Mouse (Mus musculus): Measurements from ENCODE around the gene Chid1.

The Chid1 gene

DNA sequence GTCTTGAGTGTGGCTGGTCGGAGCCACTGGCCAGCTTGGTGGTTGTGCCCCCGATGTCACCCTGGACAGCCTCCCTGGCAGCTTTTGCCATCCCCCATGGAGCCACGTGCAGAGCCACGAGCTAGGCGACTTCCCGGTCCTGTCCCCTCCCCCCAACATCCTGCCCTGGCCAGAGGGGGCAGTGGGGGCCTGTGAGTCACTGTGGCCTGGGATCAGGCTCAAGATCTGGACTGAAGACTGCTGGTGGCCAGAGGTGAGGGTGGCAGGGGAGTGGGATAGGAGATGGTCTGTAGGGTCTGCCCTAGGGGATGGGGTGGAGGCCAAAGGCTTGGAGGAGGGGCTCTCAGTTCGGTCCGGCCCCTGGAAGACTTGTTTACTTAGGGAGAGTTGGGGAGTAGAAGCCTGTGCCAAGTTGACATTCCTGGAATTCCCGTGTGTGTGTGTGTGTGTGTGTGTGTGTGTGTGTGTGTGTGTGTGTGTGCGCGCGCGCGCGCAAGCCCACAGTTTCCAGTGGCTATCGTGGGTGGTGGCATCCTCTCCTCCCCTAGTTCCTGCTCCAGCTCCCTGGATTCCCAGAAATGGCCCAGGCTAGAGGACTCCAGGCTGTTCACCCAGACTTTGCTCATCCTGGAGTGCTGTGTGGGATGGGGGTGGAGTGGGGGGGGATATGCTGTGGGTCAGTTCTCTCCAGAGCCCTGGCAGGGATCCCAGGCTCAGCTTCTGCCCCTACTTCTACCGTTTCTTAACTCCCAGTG is 63.3 kb downstream of the Chid1 start:
- peak; percentile 85 to 87 for DNase-seq (ENCODE audit: low spot score in 2 of 2)

DNA sequence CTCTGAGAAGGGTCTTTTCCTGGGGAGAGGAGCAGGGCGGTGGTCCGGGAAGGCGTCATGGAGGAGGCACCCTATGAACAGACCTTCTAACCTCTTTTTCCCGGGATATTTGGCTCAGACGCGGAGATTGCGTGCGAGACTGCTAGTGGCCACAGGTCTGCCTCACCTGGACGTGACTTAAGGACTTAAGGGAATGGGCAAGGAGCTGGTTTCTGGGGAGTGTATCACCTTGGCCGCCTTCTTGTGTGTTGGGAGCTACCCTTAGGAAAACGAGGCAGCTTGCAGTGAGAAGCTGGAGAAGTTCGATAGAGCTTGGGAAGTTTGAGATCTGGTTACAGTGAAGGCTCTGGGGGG is 63.9 kb downstream of the Chid1 start:
- DNase-seq (ENCODE audit: low spot score in 2 of 2) = no peak

DNA sequence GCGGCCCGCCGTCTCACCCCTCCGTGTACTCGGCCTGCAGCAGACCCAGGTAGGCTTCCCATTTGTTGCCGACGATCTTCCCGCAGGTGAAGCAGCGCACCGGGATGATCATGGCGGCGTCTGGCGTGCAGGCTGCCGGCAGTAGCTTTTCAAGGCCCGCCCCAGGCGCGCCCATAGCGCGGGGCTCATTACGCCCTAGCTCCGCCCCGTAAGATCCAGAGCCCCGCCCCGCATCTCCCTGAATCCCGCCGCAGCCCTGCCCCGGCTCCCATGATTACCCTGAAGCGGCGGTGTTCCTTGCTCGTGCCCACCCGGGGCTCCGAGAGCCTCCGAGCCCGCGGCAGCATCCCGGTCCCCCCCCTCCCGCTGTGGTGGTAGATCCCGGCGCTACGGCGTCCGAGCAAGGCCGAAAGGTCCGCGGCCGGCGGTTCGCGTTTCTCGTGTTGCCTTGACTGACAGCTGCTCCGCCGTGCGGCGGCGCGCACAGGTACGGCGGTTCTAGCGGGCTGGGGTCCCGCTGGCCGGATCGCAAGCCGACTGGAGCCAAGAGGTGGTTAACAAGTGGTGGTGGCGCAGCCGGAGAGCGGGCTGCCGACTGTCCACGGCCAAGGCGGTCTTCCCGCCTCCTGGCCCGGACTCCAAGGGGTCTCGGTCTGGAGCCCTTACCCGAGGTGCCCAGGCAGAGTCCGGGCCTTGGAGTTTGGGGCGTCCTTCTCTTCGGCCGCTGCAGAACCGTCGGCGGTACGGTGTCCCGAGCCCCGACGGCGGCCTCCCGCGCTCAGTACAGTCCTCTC is 64.4 kb downstream of the Chid1 start, which contains the start of the genes Polr2l and Tspan4:
Polr2l (minus strand) TSS at position 122 of the 794 bp plus-strand sequence.
Tspan4 (plus strand) TSS at position 230 of the 794 bp plus-strand sequence.
- DNase-seq (ENCODE audit: low spot score in 2 of 2) = peak; percentile 76 to 88

DNA sequence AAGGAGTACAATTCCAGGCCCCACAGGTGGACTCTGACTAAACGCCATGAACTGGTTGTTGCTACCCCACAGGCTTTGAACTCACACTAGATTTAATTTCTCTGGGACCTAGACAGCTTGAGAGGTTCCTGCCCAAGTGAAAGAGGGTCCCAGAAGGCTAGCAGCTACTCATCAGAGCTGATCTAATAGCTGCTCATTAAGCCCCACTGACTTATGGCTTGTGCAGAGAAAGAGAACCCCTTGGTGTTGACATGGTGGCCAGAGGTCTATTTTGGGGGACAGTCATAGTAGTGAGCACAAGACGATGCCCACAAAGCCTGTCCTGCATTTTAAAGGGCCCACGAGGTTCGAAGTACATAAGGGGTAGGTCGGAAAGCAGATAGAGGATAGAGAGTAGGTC is 65.5 kb downstream of the Chid1 start:
- no peak for DNase-seq (ENCODE audit: low spot score in 2 of 2)

DNA sequence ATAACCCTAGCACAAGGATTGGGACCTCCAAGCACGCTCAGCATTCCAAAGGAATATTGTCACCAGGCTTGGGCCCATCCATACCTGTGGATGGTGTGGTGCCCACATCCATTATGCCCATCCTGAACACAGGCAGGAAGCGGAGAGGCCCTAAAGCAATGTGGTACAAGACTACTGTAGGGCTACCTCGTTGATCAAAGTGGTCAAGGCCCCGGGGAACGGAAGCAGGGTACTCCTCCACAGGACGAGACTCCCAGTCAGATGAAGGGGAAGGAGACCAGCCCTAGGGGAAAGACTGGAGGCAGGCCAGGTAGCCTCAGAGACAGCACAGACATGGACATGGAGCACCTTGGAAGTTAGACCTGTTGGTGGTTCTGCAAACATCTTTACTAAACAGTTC is 66.9 kb downstream of the Chid1 start:
- DNase-seq (ENCODE audit: low spot score in 2 of 2) = no peak

DNA sequence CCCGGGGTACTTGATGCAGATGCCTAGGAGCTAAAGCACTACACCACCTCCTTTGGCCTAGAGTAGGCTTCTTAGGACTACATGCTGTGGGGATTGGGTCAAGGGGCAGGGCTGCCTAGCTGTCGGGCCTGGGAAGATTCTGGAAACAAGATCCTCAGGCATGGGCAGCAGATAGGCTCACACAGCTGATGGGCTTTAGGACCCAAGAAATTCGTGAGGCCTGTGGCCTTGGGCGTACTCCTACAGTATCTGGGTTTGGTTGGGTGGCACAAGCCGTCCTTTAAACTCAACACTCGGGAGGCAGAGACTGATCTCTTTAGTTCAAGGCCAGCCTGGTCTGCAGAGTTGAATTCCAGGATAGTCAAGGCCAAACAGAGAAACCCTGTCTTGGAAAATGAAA is 67.4 kb downstream of the Chid1 start:
- DNase-seq (ENCODE audit: low spot score in 2 of 2) = no peak

DNA sequence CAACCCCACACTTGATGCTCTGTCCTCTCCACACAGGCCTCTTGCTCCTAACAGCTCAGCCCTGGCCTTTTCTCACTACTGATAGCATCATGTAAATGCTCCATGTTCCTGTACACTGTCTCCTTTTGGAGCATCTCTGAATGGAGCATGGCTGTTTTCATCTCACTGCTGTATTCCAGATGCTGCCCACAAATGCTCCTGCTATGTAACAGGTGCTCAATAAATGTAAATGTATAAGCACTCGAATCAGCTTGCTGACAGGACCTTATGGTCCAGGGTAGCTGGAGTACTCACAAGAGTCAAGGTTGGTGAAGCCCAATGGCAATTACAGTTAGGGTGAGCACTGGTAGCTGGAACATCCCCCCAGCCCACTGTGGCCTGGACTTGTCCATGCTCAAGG is 68.4 kb downstream of the Chid1 start:
- no peak for DNase-seq (ENCODE audit: low spot score in 2 of 2)

DNA sequence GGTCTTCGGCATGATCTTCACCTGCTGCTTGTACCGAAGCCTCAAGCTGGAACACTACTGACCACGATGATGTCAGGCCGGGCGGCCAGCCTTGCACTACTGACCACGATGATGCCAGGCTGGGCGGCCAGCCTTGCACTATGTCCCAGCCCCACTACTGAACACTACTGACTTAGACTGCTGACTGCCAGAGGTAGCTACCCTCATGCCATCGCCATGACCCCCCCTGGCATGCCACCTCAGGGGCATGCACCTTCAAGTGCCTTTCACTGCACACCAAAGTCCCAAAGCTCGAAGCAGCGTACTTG is 69.1 kb downstream of the Chid1 start:
- DNase-seq (ENCODE audit: low spot score in 2 of 2) = no peak

DNA sequence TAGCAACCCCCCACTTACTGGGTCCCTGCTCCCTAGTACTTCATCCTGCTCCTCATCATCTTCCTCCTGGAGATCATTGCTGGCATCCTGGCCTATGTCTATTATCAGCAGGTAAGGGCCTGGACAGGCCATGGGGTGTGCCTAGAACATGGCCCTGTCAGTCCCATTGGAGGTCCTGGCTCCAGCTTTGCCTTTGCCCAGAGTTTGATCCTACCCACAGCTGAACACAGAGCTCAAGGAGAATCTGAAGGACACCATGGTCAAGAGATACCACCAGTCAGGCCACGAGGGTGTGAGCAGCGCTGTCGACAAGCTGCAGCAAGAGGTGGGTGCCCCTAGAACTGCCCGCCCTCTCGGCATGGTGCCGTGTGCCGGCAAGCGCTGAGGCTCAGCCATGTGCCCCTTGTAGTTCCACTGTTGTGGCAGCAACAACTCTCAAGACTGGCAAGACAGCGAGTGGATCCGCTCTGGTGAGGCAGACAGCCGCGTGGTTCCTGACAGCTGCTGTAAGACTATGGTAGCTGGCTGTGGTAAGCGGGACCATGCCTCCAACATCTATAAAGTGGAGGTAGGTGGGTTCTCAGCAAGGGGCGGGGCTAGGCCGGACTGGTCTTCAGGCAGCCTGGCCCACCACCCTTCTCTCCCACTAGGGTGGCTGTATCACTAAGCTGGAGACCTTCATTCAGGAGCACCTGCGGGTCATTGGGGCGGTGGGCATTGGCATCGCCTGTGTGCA is 69.6 kb downstream of the Chid1 start:
- DNase-seq (ENCODE audit: low spot score in 2 of 2) = no peak

DNA sequence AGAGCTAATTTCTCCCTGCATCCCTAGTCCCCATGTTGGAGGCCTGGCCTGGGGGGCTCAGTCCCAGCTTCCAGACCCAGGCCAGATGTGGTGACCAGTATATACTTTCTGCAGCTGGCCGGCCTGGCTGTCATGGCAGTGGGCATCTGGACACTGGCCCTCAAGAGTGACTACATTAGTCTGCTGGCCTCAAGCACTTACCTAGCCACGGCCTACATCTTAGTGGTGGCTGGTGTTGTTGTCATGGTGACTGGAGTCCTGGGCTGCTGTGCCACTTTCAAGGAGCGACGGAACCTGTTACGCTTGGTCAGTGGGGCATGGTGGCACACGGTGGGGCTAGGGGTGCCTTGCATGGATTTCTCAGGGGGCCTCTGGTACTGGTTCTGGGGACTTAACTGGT is 70.3 kb downstream of the Chid1 start:
- no peak for DNase-seq (ENCODE audit: low spot score in 2 of 2)

DNA sequence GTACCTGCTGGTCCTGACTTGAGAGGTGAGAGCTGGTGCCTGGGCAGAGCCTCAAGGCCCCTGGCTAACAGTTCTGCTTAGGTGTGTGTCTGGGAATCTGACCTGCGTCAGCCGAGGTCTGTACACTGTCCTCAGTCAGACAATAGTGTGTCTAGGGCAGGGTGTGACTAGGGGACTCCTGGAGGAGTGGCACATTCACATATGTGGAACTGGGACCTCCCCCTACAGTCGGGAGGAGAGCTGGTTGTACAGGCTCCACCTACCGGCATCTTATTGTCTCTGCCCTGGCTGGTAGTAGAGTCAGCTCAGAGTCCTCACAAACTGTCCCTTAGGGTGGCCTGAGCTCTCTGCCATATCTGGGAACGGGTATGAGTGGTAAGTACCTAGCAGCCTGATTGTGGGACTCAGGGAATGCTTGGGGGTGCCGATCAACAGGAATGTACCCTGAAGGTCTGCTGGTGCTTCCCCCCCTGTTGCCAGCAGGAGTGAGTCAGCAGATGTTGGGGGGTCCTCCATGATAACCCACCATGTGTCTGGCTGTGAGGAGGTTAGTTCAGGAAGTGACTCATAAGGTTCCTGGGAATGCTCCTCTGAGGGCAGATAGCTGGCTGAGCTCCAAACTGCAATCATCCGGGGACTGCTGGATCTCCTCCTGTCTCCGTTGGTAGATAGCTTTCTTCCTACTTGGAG is 71.0 kb downstream of the Chid1 start:
- DNase-seq (ENCODE audit: low spot score in 2 of 2) = peak in 1 of 2 experiments; percentile 56

DNA sequence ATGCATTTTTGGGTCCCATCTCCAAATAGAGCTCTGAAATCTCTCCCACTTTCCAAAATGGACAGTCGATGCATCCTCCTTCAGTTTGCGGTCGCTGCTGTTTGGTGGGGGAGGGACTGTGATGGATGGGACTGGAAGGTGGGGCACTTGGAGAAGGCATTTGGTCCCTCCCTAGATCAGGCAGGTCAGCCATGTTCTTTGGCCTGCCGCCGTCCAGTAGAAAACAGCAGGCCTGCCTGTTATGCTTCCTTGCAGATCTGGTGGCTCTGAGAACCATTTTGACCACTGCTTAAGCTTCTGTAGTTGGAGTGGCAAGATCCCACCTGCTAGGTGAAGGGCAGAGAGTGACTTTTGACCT is 71.5 kb downstream of the Chid1 start:
- no peak for DNase-seq (ENCODE audit: low spot score in 2 of 2)

DNA sequence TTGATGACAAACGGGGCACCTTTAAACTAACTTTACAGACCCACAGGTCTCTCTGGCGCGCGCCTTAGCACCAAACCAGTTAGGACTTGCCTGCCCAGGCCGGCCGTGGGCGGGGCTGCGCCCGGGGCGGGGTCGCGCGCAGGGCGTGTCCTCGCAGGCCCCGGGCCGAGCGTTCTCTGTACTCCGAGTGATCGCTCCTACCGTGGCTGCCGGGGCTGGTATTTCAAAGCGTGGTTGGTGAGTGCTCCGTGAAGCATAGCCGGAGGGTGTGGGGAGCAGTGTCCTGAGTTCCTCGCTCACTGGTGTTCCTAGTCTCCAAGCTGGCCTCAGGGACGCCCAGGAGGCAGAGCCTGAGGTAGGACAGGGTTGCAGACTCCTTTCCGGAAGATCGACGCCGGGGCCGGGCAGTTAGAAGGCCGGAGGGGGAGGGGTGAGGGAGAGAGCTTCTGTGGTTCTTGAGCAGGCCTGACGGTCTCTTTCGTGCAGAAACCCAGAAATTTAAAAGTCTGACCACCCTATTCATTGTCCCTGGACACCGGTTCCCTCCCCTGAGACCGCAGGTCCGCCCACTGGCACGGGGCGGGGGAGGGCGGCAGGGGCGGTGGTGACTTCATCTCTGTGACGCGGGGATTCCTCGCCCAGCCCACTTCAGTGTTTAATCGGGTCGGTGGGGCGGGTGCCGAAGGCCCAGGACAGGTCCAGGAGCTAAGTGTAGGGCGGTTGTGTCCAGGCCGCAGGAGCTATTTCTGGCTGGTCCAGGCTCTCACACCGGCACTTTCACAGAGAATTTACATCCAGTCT is 72.2 kb downstream of the Chid1 start, which contains the start of gene Cd151:
Cd151 (plus strand) TSS at position 163 of the 801 bp plus-strand sequence.
- DNase-seq (ENCODE audit: low spot score in 2 of 2) = peak; percentile 89 to 94

DNA sequence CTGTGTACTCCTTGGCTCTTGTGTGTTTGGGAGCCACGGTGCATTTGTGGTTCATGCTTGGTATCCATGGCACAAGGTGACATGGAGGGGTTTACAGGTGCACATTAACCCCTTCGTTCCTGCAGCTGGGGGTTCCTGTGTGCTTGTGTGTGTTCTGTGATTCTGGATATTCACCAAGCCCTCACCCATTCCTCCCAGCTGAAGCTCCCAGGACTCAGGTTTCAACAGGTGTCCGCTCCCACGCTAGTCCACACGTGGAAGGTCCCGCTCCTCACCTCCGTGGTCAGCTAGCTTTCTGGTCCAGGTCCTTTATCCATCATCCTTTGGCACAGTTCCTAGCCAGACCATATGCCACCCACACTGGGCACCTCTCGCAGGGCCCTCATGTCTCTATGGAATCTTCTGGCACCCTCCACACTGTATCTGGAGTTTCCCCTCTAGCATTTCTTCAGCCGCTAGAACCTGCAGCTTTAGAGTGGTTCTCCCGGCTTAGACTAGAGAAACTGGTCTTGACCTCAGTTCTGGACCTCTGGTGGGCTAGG is 73.0 kb downstream of the Chid1 start:
- no peak for DNase-seq (ENCODE audit: low spot score in 2 of 2)

DNA sequence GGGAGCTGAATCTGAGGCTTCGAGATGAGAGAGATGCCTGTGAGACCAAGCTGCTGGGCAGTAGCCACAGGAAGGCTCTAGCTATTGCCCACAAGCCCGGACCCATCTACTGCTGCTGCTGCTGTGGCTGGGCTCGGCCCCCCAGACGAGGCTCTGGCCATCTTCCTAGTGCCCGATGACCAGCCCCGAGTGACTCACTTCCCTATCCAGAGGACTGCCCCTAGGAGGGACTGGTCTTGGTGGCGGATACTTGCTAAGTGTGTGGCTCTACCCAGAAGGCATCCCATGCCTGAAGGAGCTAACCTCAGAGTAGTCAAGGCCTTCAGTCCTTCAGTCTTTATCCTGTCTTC is 73.6 kb downstream of the Chid1 start:
- no peak for DNase-seq (ENCODE audit: low spot score in 2 of 2)

DNA sequence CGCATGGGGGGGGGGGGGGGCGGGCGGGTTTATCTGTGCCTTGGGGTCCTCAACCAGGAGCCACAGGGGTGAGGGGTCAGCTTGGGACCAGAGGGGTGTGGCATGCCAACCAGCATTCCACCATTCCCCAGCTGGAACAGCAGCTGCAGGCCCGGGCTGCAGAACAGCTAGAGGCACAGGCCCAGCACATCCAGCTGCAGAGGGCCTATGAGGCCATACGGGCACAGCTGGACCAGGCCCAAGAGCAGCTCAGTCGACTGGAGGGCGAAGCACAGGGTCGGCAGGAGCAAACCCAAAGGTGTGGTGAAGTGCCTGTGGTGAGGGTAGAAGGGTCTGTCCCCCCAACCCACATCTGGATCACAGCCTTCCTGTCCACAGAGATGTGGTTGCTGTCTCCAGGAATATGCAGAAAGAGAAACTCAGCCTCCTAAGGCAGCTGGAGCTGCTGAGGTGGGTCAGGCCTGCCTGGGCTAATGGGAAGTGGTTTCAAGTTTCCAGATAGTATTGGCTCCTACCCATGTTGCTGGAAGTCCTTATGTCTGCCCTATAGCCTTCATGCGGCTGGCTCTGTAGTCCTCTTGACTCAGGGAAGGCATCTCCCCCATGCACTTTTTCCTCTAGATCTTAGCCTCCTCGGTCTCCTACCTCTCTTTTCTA is 74.1 kb downstream of the Chid1 start:
- DNase-seq (ENCODE audit: low spot score in 2 of 2) = no peak

DNA sequence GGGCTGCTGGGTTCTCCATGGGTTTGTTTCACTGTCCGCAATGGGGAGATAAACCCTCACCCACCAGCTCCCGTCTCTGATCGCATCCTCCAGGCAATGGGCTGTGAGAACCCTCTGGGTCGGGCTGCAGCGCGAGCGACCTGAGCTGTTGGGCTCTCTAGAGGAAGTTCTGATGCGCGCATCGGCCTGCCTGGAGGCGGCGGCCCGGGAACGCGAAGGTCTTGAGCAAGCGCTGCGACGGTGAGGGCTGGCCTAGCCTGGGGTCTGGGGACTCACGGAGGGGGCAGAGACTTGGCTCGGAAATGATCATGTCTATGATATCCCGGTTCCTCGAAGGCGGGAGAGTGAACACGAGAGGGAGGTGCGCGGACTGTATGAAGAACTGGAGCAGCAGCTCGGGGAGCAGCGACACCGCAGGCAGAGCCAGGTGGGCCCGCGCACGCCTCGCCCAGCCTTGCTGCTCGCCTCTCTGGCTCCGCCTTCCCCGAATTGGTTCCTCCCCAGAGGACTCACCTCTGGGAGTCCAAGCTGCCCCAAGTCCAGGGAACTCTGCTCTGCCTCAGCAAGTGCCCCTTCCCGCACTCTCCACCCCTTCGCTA is 75.0 kb downstream of the Chid1 start:
- DNase-seq (ENCODE audit: low spot score in 2 of 2) = no peak

DNA sequence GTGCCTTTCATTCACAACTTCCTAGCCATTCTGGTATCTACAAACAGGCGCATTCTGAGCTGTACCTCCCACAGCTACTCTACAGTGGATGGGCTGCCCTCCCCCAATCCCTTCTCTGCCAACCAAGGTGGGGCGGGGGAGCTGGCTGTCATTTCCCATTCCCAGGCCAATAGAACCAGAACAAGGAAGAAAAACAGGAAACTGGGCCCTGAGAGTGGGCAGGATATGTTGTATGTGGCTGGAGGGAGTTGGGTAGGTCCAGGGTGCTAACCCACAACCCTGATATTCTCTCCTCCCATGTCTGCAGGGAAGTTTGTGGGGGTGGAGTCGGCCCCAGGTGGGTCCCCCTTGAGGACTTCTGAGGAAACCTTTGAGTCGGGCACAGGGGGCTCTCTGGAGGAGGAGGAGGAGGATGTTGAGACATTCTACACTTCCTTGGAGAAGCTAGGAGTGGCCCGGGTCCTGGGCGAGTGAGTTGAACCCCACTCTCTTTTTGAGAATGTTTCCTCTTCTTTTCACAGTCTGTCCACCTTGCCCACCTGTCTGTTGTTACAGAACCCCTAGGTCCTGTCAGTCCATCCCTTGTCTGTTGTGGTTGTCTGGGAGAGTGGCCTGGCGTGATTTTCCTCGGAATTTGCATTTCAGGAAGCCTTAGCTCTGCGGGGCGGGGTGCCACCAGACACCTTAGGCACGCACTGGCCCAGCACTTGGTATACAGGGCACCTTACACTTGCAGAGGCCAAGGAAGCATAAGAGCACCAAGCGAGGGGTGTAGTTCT is 75.6 kb downstream of the Chid1 start:
- no peak for DNase-seq (ENCODE audit: low spot score in 2 of 2)

DNA sequence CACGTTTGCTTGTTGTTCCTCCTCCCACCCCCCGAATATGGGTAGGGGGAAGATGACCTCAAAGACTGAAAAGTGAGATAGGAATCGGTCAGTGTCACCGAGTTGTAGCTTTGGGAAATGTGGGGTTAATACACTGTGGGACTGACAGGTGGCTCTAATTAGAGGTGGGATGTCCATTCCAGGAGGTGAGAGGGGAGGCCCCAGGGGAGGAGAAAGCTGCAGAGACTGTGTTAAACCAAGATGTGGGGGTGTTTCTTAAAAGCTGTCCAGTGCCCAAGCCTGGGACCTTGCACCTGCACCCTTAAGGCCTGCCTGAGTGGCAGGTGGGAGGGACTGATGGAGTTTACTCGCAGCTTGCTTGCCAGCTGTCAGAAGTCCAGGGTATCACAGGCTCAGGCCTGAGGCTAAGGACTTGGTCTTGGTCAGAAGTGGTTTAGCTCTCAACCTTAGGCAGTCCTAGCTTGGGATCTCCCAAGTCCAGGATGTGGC is 77.3 kb downstream of the Chid1 start:
- no peak for DNase-seq (ENCODE audit: low spot score in 2 of 2)
